Mouse (Mus musculus) liver, postnatal 0 days (tissue): ENCODE data around the gene Rhof.

Experiments used
- CTCF ChIP-seq: sonication (generic); IDR thresholded peaks from 2 replicates; pipeline ENCODE4 v1.5.1; 2016; ENCODE audit warnings: antibody characterized with exemption, low read depth
- EP300 ChIP-seq: IDR thresholded peaks from 2 replicates; pipeline ENCODE4 v1.6.1; 2016; ENCODE audit warnings: antibody characterized with exemption, low read depth, mild to moderate bottlenecking

- TF ChIP-seq CTCF (no peak), EP300 (no peak)
Measured at GRCm38 (mm10) chr5:123152901-123153300, 20.4 kb upstream of the Rhof start.
